Mouse (Mus musculus): ENCODE data around the gene Zdhhc19.

GRCm38 (mm10) chr16:32593283-32593805 lies 97.3 kb downstream of the Zdhhc19 start:
- TF ChIP-seq POLR2A (IDR thresholded peaks at IDR 0.05; ENCODE audit: insufficient read depth, low read depth, low read length): no peak
- TF ChIP-seq EP300 (IDR thresholded peaks at IDR 0.05; ENCODE audit: insufficient read depth, low read depth, low read length): no peak
- TF ChIP-seq CTCF (IDR thresholded peaks at IDR 0.05): no peak
